Mouse (Mus musculus): ENCODE data around the gene Adcyap1r1.

Gene Adcyap1r1

DNA sequence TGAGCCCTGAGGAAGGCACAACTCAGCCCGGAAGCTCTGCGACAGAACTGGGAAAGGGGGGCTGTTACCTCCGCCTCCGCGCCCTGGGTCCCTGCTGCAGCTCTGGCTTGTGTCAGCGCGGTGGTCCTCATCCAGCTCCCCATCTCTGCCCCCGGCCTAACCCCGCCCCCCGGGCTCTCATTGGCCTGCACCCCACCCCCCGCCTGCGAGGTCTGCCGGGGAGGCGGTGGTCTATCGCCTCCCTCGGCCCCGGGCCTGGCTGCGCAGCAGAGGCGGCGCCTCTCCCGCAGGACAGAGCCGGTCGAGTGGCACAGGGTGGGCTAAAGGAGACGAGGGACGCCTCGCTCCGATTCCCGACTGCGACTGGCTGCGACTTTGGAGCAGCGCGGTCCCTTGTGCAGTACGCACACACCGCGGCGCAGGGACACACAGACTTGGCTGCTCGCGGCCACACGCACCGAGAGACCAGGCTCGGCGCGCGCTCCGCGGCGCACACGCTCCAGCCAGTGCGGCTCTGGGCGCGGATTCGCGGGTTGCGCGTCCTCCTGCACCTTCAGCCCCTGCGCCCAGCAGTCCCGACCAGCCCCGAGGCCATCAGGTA, at the start of gene Adcyap1r1:
Gene Adcyap1r1 (plus strand): TSS at position 208 of the 601 bp plus-strand sequence.
- DNase-seq (ENCODE audit: low spot score in 2 of 2) = peak; percentile 48 to 62

DNA sequence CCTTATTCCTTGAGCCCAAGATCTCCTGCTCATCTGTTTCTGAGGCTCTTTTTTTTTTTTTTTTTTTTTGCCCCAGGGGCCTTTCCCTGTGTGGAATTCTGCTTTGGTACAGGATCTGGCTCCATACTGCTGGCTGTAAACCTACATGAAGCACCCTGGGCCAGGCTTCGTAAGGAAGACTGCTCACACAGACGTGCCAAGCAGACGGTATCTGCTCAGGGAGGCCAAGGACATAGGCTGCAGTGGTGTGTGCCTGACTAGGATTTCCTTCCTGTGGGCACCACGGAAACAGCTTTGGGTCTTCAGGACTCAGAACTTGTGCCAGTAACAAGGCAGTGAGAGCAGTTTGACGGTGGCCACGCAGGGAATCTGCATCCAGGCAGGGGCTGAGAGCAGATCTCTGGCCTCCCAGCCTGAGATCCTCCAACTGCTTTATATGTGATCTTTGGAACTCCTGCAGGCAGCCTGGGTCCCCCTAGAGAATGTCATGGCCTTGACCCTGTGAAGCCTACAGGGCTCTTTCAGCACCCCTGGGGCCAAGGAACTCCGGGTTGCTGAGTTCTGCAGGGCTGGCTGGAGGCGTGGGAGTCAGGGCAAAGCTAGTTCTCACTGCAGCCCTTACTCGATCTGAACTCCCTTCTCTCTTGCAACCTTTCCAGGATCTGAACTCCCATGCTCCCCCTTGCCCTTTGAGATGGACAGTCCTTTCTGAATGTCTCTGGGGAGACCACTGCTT, 49.6 kb upstream of the Adcyap1r1 start:
- no peak for DNase-seq (ENCODE audit: low spot score in 2 of 2)

DNA sequence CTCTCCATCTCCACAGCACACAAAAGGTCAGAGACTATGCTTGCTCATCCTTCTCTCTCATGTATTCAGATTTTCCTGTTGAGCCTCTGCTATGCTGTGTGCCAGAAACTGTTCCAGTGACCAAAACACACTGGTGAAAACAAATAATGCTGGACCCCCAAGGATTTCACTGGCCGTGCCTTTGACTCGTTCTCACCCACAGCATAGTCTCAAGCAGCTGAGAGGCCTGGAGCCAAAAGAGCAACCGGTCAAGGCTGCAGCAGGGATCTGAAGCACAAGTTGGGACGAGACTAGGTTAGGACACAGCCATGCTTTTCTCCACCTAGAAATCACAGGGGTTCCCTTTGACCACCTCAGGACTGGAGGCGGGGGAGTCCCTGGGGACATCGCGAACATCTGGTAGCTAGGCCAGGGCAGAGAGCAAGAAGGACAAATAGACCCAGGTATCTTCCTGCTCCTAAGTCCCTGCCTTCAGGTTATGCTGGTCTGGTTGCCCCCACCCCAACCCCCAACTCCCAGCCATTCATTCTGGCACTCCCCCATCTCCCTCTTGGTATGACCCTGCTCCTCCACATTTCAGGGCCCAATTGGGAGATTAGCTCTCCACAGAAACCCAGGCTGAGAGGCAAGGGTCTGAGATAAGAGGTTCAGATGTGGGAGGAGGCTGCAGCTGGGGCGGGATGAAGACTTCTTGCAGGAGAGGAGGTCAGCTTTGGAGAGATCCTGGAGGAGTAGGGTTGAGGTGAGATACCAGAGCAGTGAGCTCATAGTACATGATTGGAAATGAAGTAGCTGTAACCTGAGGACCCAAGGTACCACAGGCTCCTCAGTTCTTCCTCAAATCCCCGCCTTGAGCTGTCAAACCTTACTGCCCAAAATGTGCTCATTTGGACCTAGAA, 48.1 kb upstream of the Adcyap1r1 start:
- DNase-seq (ENCODE audit: low spot score in 2 of 2) = no peak

DNA sequence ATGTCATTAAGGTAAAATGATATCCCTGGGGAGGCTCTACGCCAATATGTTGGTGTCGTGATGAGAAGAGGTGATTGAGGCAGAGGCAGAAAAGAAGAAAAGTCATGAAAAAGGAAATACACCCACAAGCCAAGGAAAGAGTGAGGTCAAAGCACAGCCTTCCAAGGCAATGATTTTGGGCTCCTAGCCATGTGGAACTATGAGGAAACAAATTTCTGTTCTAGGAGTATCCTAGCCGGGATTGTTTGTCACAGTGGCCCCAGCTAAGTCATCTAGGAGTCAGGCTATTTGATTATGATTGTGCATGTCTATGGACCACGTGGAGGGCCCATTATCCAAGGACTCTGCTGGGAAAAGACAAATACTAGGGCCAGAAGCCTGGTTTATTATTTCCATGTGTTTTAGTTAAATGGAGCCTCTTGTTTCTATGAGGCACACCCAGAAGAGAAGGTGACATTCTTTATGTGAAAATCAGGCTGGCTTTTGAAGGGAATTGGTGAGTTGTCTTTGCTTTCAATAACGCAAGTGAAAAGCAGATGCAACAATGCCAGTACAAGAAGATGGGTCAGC, 47.3 kb upstream of the Adcyap1r1 start:
- no peak for DNase-seq (ENCODE audit: low spot score in 2 of 2)

DNA sequence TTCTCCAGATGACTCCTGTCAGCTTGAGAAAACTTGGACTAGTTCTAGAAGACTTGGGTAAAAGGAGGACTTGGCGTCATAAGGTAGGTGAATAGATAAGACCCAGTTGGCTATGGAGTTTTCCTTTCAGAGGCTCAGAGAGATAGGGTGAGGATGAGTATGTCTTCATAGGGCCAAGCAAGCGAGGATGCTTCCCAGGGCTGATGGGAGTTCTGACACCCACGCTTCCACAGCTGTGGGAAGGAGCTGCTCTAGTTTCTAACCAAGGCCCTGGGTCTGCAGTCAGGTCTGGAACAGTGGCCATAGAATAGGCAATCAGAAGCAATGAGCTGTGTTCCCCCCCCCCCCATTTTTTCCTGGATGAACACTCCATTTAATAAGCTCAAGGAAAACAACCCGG, 44.4 kb upstream of the Adcyap1r1 start:
- no peak for DNase-seq (ENCODE audit: low spot score in 2 of 2)

DNA sequence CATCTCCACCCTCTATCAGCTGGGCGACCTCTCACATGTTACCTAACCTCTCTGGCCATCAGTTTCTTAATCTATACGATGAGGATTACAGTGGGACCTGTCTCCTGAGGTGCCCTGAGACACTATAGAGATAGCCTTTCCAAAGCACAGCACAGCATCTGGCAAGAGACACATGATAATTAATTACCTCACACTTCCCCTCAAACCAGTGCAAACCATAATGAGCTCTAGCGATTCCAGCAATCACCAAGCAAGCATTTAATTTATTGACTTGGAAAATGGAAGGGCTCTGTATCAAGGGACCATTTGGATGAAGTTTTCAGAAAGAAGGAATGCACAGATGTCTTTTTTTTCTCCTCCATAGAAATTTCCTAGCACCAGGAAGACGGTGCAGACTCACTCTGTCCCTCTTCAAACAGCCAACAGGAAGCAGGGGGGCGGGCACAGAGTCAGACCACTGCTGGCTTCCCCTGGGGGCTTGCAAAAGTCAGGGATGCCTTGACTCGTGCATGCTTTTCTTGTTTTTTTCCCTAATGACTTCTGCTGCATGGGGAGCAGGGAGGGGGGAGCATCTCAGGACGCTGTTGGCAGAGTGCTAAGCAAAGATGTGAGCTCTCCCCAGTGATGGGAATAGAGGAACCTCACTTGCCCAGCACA, 41.5 kb upstream of the Adcyap1r1 start:
- DNase-seq (ENCODE audit: low spot score in 2 of 2) = no peak

DNA sequence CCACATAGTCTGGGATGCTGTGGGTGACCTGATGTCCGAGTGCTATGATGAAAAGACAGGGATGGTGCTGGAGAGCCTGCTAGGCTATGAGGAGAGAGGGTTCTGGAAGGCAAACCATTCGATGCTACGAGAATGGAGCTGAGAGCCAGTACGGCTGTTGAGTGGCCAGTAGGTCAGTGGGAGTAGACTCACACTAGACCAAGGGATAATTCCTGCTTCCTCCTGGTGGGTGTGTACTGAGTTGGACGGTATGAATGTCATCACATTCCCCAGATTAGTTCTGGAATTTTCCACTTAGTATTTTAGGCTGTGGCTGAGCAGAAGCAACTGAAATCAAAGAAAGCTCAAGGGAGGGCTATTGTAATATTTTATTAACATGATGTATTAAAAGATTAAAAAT, 40.8 kb upstream of the Adcyap1r1 start:
- DNase-seq (ENCODE audit: low spot score in 2 of 2) = no peak

DNA sequence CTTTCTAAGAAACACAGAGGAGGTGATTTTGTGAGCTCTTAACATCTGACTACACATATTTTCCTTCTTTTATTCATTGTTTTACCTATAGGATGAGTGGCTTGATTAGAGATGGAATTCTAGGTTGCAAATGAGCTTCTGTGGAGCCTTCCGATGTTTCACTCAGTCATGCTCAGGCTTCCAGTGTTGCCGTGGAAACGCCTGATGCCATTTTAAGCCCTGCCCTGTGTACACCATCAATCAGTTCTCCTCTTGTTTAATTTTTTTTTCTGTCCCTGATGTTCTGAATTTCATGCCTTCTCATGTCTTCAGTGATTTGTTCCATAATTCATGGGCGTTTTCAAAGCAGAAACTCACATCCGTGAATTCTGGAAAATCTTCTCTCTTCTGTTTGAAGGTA, 35.6 kb upstream of the Adcyap1r1 start:
- no peak for DNase-seq (ENCODE audit: low spot score in 2 of 2)

DNA sequence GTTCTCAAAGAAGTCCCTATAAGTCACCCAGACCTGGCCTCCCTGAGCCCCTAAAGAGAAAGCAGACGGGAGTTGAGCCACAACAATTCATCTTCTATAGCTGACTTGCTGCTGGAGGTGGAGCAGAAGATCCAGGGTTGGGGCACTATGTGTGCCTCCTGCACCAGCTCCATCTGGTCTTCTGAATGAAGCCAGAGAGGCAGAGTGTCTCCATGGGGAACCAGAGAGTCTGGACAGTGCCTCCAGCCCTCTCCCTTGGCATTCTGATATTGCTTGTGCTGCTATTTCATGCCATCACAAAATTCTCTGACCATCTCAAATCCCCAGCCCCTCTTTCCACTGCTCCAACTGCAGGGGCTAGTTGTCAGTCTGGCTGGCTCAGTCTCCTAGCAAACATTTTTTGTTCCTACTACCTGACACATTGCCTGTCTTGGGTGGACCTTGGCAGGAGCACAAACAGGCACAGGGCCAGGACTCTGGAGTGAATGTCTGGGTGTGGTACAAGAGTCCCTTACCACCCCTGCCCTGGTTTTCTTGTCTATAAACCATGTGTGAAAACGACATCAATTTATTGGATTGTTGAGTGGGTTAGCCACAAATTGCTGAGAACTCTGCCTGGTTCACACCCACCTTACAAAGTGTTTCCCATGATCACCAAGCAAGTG, 32.9 kb upstream of the Adcyap1r1 start:
- DNase-seq (ENCODE audit: low spot score in 2 of 2) = no peak

DNA sequence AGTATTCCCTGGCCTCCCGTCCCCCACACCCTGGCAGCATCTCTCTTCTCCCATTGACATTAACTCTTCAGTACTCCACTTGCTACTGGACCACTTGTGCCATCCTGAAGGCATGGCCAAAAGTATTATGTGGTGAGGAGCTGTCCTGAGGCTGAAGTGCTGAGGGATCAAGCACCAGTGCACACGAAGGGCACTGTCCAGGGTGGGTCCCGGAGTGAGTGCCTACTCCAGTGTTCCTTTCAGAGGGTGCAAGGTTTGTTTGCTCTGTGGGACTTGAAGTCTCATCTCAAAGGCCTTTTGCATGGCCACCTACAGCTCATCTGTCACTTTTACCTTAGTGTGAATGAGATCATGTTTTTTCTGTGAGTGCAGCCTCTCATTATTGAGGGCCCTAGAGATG, 31.4 kb upstream of the Adcyap1r1 start:
- DNase-seq (ENCODE audit: low spot score in 2 of 2) = no peak

DNA sequence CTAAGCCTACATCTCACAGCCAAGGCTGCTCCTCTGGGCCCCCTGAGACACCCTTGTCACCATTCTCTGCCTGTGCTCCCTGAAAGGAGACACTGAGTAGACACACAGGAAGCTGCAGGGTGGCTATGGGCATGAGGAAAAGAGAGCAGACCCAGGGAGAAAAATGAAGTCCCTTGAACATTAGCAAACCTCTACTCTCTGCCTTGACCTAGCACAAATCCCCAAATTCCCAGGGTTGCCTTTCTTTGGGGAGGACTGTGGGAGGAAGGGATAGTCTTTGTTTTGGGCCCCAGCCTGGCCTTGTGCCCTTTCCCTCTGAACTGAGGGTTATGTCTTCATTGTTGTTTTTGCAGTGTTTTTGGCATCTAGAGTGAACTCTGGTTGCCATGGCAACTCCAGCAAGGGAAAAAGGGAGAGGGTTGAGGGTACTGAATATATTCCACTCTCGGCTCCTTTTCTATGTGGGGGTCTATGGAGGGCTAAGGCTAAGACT, 30.9 kb upstream of the Adcyap1r1 start:
- DNase-seq (ENCODE audit: low spot score in 2 of 2) = no peak

DNA sequence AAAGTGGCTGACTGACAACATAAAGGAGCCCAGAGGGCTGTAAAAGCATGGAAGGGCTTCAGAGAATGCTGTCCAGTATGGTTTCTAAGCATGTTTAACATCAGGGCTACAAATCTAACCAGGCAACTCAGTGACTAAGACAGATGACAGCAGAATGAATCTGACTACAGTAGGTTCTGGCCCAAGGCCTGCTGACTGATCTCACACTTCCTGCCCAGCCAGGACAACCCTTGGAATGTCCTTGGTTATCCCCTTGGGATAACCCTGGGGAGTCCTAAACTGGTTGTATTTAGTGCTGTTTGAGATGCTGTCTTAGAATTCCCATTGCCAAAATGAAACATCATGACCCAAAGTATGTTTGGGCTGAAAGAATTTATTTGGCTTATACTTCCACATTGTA, 19.7 kb upstream of the Adcyap1r1 start:
- DNase-seq (ENCODE audit: low spot score in 2 of 2) = no peak

DNA sequence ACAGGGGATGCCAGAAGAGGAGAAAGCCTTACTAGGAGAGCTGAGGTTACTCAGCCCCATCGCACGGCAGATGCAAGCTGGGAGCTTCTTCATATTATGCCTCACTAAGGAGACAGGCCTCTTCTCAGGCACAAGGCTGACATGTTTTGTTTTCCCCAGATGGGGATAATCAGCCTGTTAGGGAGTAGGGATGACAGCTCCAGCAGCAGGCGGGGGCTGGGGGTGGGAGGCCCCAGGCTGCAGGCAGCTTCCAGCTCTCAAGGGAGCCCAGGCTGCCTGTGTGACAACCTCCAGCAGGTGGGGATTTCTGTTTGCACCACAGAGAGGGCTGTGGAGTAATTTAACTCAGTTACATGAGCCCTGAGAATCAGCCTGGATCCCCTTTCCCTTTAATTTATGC, 17.4 kb upstream of the Adcyap1r1 start:
- DNase-seq (ENCODE audit: low spot score in 2 of 2) = peak; percentile 48 to 60

DNA sequence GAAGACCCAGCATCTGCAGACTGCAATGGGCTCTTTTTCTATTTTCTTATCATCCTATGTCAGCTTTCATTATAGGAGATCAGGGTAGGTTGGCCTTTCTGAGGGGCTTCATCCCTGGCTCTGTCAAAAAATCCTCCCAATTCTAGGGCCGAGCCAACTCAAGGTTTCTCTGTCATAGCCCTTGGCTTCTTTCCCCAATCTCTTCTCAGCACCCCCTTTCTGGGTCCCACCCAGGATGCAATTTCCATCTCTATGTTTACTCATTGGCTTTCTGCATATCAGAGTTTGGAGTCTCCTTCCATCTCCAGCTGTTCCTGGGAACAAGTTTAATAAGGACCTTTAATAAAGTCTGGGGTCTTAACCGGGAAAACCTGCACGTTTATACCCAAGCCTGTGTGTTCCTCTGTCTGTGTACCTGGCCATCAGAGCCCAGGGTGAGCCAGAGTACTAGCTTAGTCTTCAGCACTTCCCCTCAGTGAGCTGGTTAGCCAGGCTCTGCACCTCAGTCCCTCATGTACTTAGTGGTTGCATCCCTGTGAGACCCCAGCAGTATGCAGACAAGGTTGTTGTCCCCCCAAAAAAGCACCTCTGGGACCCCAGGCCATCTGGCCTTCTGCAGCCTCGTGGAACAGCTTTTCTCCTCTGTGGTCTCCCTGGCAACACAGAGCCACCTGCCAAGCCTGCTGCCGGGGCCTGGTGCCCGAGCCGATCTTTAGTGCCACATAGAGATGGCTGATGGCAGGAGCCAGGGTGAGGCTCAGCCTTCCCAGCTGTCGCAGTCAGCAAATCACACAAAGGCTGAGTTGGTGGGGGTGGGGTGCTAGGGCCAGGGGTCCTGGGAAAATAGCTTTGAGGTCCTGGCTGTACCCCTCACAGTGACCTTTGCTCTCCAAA, 16.3 kb upstream of the Adcyap1r1 start:
- no peak for DNase-seq (ENCODE audit: low spot score in 2 of 2)

DNA sequence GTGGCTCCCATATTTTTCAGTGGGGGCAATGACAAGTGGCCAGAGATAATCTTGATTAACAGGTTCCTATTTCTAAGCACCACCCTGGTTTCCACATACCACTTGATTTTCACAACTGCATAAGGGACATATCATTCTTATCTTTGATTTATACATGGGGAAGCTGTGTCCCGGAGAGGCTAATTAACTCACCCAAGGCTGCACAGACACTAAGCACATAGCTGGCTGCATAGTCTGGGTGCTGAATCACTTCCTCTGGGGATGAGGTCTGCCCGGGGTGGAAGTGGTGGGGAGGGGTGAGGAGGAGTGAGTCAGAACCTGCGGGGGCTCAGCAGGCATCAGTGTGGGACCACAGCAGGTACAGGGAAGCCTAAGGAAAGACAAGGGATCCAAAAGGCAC, 13.9 kb upstream of the Adcyap1r1 start:
- DNase-seq (ENCODE audit: low spot score in 2 of 2) = no peak

DNA sequence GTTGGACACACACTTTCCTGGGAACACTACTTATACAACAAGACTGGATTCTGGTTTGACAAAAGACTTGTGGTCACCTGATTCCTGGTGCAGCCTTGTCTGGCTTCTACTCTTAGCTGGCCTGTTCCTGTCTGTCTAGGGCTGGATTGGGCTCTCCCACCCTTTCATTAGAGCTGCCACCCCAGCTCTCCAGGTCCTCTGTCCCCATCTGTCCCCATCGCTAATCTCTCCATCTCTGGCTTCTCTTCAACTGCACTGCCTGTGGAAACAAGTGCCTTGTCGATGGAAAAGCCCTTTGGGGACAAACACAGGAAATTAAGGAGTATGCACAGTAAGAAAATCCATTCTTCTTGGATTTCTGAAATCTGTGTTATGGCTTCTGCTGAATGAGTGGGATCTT, 12.9 kb upstream of the Adcyap1r1 start:
- no peak for DNase-seq (ENCODE audit: low spot score in 2 of 2)

DNA sequence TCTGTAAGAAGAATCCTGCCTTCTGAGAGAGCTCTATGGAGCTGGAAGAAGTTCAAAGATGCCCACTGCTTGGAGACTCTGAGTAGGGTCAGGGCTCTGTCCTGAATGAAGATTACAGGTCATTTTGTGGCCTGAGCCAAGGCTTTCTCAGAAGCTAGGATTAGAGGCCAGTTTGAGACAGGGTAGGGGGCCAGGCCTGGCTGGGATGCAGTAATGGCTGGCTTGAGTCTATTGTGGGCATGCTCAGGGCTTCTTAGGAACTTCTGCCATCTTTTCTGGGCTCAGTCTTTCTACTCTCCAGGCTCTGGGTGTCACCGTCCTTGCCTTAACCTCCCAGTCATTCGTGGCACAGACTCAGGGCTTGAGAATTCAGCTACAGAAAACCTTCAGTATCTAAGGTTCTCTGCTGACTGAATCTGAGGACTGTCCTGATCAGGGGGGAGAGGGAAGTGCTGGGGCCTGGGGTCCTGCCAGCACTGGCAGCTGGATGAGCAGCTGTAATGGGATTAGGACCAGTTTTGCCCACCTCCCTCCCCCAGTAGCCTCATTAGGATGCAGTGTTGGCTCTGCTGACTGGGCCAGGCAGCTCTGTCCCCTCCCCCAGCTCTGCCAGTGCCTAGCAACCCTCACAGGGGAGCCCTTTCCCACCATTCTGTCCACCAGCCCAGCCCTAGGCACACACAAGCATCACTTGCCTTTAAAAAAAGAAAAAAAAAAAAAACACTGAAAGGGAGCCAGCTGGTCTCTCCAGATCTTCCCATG, 7.7 kb upstream of the Adcyap1r1 start:
- DNase-seq (ENCODE audit: low spot score in 2 of 2) = peak; percentile 47 to 53

DNA sequence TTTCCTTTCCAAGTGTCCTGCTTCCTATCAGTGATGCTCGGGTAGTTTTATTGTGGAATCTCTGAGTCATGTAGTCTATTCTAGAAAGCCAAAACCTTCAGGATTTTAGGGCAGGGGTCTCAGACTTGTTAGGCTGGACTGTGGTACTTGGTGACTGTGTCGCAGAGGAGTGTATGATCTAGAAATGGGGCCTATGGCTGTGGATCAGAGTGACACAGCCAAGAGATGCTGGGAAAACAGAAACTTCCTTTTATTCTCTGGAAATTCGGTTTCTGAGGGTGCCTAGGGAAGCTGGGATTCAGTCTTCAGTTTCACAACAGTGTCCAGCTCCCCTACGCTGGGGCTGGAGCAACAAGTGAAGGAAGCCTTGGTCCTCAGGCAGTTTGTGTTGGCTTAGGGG, 7.1 kb upstream of the Adcyap1r1 start:
- DNase-seq (ENCODE audit: low spot score in 2 of 2) = no peak

DNA sequence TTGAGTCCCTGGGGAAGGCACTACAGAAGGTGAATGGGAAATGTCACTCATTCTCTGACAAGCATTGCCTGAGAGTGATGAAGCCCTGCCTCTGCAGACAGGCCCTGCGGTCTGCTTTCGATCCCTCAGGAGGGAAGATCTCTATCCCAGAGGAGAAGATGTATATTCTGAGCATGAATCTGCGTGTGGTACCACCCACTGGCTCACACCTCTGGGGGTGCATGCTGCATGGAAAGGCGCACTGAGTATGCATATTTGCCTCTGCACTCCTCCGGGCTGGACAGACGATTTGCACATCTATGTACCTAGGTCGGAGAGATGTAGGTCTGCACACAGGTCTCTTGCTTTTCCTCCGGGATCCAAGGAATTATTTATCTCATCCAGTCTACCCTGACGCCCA, 3.6 kb upstream of the Adcyap1r1 start:
- DNase-seq (ENCODE audit: low spot score in 2 of 2) = no peak

Measured in right cerebral cortex, postnatal 36 days (tissue).